Mouse (Mus musculus) forebrain, embryonic 12.5 days (tissue): ENCODE data around the gene Zbtb8b. TPM values are rescaled to one million over a fixed set of nuclear protein-coding genes. Genes with fewer than 3 reads are reported as not detected.
"Not testable (repeated sequence)": the region's sequence is repeated elsewhere in the genome, so short reads cannot be mapped to it uniquely, and the experiment has no call there.

ENCODE experiments used
- ATAC-seq: fragments of 200-750 bp; cut with Nextera tagmentation; 2 replicates; pipeline ENCODE4 v1.8.0; 2017; ENCODE audit warnings: moderate TSS enrichment; ENCODE audit not compliant: low FRiP score
- H3K27ac ChIP-seq: fragments of 300-500 bp; sonication (generic); 2 replicates; pipeline ENCODE4 v1.5.1; 2016; ENCODE audit warnings: mild to moderate bottlenecking
- H3K27me3 ChIP-seq: fragments of 300-500 bp; sonication (generic); 2 replicates; pipeline ENCODE4 v1.6.1; 2016; ENCODE audit warnings: mild to moderate bottlenecking
- H3K36me3 ChIP-seq: fragments of 300-500 bp; sonication (generic); replicated peaks from 2 replicates; pipeline ENCODE4 v1.6.1; 2016; ENCODE audit warnings: mild to moderate bottlenecking
- H3K4me1 ChIP-seq: fragments of 300-500 bp; sonication (generic); 2 replicates; pipeline ENCODE4 v1.6.1; 2016
- H3K4me2 ChIP-seq: fragments of 300-500 bp; sonication (generic); 2 replicates; pipeline ENCODE4 v1.6.1; 2016; ENCODE audit warnings: mild to moderate bottlenecking, moderate library complexity
- H3K4me3 ChIP-seq: fragments of 300-500 bp; sonication (generic); replicated peaks from 2 replicates; pipeline ENCODE4 v1.5.1; 2016; ENCODE audit warnings: mild to moderate bottlenecking
- H3K9ac ChIP-seq: fragments of 300-500 bp; sonication (generic); 2 replicates; pipeline ENCODE4 v1.6.1; 2016; ENCODE audit warnings: mild to moderate bottlenecking
- H3K9me3 ChIP-seq: fragments of 300-500 bp; sonication (generic); 2 replicates; pipeline ENCODE4 v1.6.1; 2016
- WGBS: fragments of 180-500 bp; shearing (Covaris S2); methylation state at CpG from one replicate; pipeline ENCODE4 v1.1.7; 2016; 5-methylcytosine and 5-hydroxymethylcytosine counted together
- polyA plus RNA-seq: library from polyadenylated mRNA; unstranded; fragments of >200 nt; fragmentation: Nextera tagmentation; extraction: Ambion mirVana; gene quantifications from 2 replicates; pipeline ENCODE4 v1.2.1, GENCODE M21; 2016

Gene Zbtb8b
- 2.8 and 3.2 TPM in 2 replicates for polyA plus RNA-seq

DNA sequence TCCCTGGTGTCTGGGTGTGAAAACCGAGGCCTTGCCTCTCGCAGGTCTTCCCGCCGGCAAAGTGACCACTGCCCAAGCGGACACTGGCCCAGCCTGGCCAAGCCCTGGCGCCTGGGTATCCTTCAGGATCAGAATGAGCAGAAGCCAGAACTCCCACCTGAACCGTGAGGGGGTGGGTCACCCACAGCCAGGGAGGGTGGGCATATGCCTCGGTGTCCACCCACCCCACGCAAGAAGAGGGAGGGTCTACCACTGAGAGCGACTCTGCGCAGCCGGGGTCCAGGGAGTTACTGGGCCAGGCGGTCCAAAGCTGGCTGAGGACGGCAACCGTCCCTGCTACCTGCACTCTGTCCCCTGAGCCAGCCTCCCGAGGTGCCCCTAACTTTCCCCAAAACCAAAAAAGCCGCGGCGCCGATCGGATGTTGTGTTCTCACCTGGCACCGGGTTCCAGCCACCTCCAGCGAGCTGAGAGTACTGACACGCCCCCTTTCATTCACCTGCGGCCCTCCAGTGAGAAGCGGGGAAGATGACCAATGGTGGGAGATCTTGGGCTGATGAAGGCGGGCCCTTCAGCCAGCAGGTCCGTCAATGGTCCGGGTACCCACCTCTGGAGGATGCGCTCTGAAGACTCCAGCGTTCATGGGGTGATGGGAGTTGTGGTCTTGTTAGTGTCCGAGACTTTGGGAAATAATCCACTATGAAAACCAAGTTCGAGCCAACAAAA lies at the start of gene Zbtb8b:
Gene Zbtb8b (minus strand): TSS at position 514 of the 724 bp plus-strand sequence.
- H3K4me3 ChIP-seq: peak within 1 kb of the TSS; percentile 48
- 2% methylated on average over 33 of the region's 33 CpGs for WGBS
- peaks cover 43% of the 10 kb centered on the region for H3K27me3 ChIP-seq
- peak; percentile 89 for ATAC-seq
- no peaks in the 10 kb centered on the region for H3K36me3 ChIP-seq
- H3K9ac ChIP-seq: peak within 1 kb of the TSS; percentile 59
- peak within 1 kb of the TSS; percentile 68 for H3K4me2 ChIP-seq
- H3K27ac ChIP-seq: no peak within 1 kb of the TSS
- H3K4me1 ChIP-seq: peaks cover 10% of the 10 kb centered on the region
- no peaks in the 10 kb centered on the region for H3K9me3 ChIP-seq

- no peaks in the 10 kb centered on the region for H3K9me3 ChIP-seq
- no peak overlapping the region for H3K4me2 ChIP-seq
- peaks cover 81% of the 10 kb centered on the region for H3K36me3 ChIP-seq
- H3K4me3 ChIP-seq: no peak overlapping the region
- WGBS: 83% methylated on average over 1 of the region's 1 CpGs
- no peaks in the 10 kb centered on the region for H3K4me1 ChIP-seq
- no peak for ATAC-seq
- H3K27me3 ChIP-seq: no peaks in the 10 kb centered on the region
- H3K9ac ChIP-seq: no peak overlapping the region
- no peak overlapping the region for H3K27ac ChIP-seq
Observed at GRCm38 (mm10) chr4:129481090-129481489, 40.4 kb upstream of the Zbtb8b start.

GRCm38 (mm10) chr4:129479863-129480262 lies 39.2 kb upstream of the Zbtb8b start:
- H3K4me1 ChIP-seq: no peaks in the 10 kb centered on the region
- H3K27ac ChIP-seq: no peak overlapping the region
- no peak overlapping the region for H3K4me3 ChIP-seq
- H3K36me3 ChIP-seq: peaks cover 79% of the 10 kb centered on the region
- no peak for ATAC-seq
- WGBS: 88% methylated on average over 3 of the region's 3 CpGs
- no peak overlapping the region for H3K4me2 ChIP-seq
- H3K9ac ChIP-seq: no peak overlapping the region
- no peaks in the 10 kb centered on the region for H3K27me3 ChIP-seq
- no peaks in the 10 kb centered on the region for H3K9me3 ChIP-seq

DNA sequence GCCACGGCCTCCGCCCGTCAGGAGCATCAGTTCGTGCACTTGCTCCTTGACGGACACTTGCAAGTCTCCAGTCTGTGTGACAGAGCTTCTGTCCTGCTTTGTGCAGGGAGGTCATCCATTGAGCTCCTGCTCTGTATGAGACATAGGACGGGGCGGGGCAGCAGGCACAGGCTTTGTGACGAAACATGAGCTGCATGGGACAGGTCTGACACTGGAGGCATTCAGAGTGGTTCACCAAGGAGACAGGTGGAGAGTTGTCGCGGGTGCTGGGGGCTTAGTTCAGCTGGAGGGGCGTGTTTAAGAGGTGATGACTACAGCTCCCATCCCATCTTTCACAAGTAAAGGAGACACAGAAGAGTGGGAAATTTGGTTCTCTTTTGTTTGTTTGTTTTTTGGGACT lies 35.4 kb upstream of the Zbtb8b start:
- no peak overlapping the region for H3K27ac ChIP-seq
- 87% methylated on average over 11 of the region's 11 CpGs for WGBS
- H3K36me3 ChIP-seq: peaks cover 87% of the 10 kb centered on the region
- no peaks in the 10 kb centered on the region for H3K27me3 ChIP-seq
- H3K4me3 ChIP-seq: no peak overlapping the region
- H3K4me2 ChIP-seq: no peak overlapping the region
- H3K9ac ChIP-seq: no peak overlapping the region
- H3K9me3 ChIP-seq: no peaks in the 10 kb centered on the region
- ATAC-seq: no peak
- no peaks in the 10 kb centered on the region for H3K4me1 ChIP-seq

DNA sequence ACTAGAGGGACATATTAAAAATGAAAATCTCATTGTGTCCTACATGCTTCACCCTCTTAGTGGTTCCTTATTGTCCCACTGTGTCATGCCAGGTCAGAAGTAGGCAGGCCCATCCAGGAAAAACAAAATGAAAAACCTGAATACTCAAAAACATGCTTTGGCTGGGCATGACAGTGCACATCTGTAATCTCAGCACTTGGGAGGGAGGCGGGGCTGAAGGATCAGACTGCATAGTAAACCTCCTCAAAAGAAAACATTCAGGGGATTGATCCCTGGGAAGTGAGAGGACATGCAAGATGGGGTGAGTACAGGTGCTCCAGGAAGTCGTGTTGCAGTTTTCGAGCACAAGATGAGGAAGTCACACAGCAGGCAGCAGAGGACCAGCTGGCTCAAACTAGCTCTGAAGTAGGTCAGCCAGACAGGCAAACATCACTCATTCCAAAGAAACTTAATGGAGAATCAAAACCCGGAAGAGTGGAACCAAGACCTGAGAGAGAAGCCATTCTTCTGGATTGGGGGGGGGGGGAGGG lies 23.7 kb upstream of the Zbtb8b start:
- Histone ChIP-seq H3K4me1 (peaks cover 15% of the 10 kb centered on the region), H3K36me3 (peaks cover 45% of the 10 kb centered on the region), H3K27me3 (no peaks in the 10 kb centered on the region), H3K27ac (no peak overlapping the region), H3K9me3 (no peaks in the 10 kb centered on the region), H3K4me2 (no peak overlapping the region), H3K9ac (no peak overlapping the region), H3K4me3 (no peak overlapping the region)
- 84% methylated on average over 4 of the region's 4 CpGs for WGBS
- ATAC-seq: no peak

DNA sequence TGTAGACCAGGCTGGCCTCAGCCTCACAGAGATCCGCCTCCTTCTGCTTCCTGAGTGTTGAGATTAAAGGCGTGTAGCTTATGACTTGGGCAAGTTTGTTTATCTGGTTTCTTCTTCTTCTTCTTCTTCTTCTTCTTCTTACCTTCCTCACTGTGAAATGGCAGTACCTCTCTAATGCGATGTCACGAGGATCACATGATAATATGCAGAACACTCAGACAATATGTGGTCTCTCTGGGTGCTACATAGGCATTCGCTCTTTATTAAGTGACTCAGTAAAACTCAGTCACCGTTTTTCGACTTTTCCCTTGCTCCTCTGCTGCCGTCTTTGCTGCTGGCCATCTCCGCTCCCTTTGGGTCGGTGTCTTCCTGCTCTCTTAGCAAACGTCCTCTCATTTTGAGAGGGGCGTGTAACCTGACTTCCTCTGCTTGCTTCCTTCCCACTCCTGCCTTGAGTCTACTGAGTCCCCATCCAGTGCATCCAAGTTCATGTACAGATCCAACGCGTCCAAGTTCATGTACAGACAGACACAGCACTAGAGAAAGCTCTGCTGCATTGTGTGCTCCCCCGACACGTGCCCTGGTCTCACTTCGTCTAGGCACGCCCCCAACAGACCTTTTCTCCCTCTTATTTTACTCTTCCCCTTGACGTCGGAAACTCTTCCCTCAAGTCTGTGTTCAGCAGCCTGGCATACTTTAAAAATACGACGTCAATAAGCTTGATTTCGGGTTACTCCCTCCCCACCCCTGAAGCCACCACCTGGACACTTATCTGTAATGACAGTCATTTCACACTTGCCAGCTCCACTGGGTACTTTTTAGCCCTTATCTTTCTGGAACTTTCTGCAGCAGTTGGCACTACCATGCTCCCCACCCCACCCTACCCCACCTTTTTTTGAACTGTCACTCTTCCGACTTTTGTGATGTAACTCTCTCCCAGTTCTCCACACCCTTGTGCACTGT lies 22.7 kb upstream of the Zbtb8b start:
- Histone ChIP-seq H3K36me3 (peaks cover 36% of the 10 kb centered on the region), H3K4me1 (peaks cover 15% of the 10 kb centered on the region), H3K4me3 (no peak overlapping the region), H3K9ac (peak overlapping the region; percentile 2; the same call in 1 of the 2 replicates), H3K9me3 (no peaks in the 10 kb centered on the region), H3K27me3 (no peaks in the 10 kb centered on the region), H3K4me2 (no peak overlapping the region), H3K27ac (no peak overlapping the region)
- WGBS: 83% methylated on average over 24 of the region's 24 CpGs
- no peak for ATAC-seq

GRCm38 (mm10) chr4:129462118-129462517 lies 21.5 kb upstream of the Zbtb8b start:
- no peaks in the 10 kb centered on the region for H3K9me3 ChIP-seq
- no peak overlapping the region for H3K27ac ChIP-seq
- ATAC-seq: no peak
- 46% methylated on average over 3 of the region's 3 CpGs for WGBS
- H3K36me3 ChIP-seq: peaks cover 24% of the 10 kb centered on the region
- H3K4me2 ChIP-seq: peak overlapping the region; percentile 87
- H3K27me3 ChIP-seq: no peaks in the 10 kb centered on the region
- H3K4me1 ChIP-seq: peaks cover 15% of the 10 kb centered on the region
- peak overlapping the region; percentile 75 for H3K9ac ChIP-seq
- H3K4me3 ChIP-seq: peak overlapping the region; percentile 89

- H3K4me1 ChIP-seq: peaks cover 15% of the 10 kb centered on the region
- peak within 1 kb of the TSS; percentile 87 for H3K4me2 ChIP-seq
- peaks cover 16% of the 10 kb centered on the region for H3K36me3 ChIP-seq
- peak; percentile 99 for ATAC-seq
- H3K27me3 ChIP-seq: no peaks in the 10 kb centered on the region
- under 1% methylated on average over 46 of the region's 46 CpGs for WGBS
- peak within 1 kb of the TSS; percentile 95 for H3K27ac ChIP-seq
- H3K9me3 ChIP-seq: no peaks in the 10 kb centered on the region
- H3K9ac ChIP-seq: peak within 1 kb of the TSS; percentile 75
- peak within 1 kb of the TSS; percentile 89 for H3K4me3 ChIP-seq
Observed at GRCm38 (mm10) chr4:129461183-129461960, 20.7 kb upstream of the Zbtb8b start, which contains the start of gene Bsdc1. TSS of gene Bsdc1 (plus strand) at chr4:129461581.

DNA sequence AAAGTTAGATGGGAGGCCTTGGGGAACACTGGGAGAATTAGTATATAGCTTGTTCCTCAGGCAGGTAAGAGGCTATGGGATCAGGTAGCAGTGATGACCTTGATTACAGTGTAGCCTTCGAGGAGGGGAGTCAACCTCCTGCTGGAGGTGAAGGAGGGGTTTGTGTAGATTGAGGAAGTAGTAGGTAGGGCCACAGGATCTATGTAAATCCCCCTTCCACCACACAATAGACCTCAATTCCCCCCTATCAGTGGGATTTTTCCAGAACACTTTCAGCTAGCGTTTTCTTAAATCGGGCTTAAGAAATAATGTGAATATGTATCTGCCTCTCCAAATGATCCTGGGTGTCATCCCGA lies 20.2 kb upstream of the Zbtb8b start:
- peak overlapping the region; percentile 95 for H3K27ac ChIP-seq
- H3K36me3 ChIP-seq: peaks cover 10% of the 10 kb centered on the region
- H3K9me3 ChIP-seq: no peaks in the 10 kb centered on the region
- H3K27me3 ChIP-seq: no peaks in the 10 kb centered on the region
- peak overlapping the region; percentile 66 for H3K9ac ChIP-seq
- 0% methylated on average over 4 of the region's 4 CpGs for WGBS
- H3K4me3 ChIP-seq: peak overlapping the region; percentile 89
- H3K4me2 ChIP-seq: peak overlapping the region; percentile 63
- H3K4me1 ChIP-seq: peaks cover 15% of the 10 kb centered on the region
- peak; percentile 34 for ATAC-seq

DNA sequence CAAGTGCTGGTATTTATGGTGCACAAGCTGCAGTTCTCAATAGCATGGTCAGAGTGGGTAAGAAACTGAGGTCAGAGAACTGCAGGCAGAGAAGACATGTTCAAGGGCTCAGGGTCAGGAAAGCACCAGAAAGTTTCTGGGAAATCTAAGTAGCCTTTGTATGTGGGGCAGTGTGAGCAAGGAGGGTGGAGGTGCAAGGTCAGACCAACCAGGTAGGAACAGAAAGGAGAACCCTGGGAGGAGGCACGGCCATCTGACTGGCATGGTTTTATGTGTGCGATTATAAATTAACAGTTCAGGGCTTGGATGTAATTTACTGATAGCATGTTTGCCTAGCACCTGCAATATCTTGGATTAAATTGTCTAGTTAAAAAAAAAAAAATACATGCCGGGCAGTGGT lies 19.1 kb upstream of the Zbtb8b start:
- Histone ChIP-seq H3K36me3 (no peaks in the 10 kb centered on the region), H3K27ac (no peak overlapping the region), H3K4me3 (no peak overlapping the region), H3K4me2 (no peak overlapping the region), H3K9ac (no peak overlapping the region), H3K9me3 (no peaks in the 10 kb centered on the region), H3K27me3 (no peaks in the 10 kb centered on the region), H3K4me1 (peaks cover 15% of the 10 kb centered on the region)
- 100% methylated on average over 3 of the region's 3 CpGs for WGBS
- no peak for ATAC-seq

GRCm38 (mm10) chr4:129457311-129457710 lies 16.7 kb upstream of the Zbtb8b start:
- 74% methylated on average over 2 of the region's 2 CpGs for WGBS
- H3K4me1 ChIP-seq, H3K9ac ChIP-seq, H3K9me3 ChIP-seq, H3K27me3 ChIP-seq, H3K27ac ChIP-seq, ATAC-seq, H3K4me3 ChIP-seq, H3K4me2 ChIP-seq, H3K36me3 ChIP-seq: not testable (repeated sequence)
